Mouse (Mus musculus) forebrain, embryonic 14.5 days (tissue): ENCODE results near the gene Nfkbie. TPM values are rescaled to one million over a fixed set of nuclear protein-coding genes. Genes with fewer than 3 reads are reported as not detected.

Experiments used
- ATAC-seq: fragments of 200-750 bp; cut with Nextera tagmentation; 2 replicates; pipeline ENCODE4 v1.8.0; 2017; ENCODE audit warnings: mild to moderate bottlenecking, moderate library complexity
- DNase-seq: peaks from one replicate; pipeline ENCODE4 v3.0.0-alpha.2; 2015; ENCODE audit warnings: low spot score
- H3K27ac ChIP-seq: fragments of 300-500 bp; sonication (generic); 2 replicates; pipeline ENCODE4 v1.5.1; 2014; ENCODE audit warnings: low read depth, mild to moderate bottlenecking, control low read depth, low read length, moderate library complexity
- H3K27me3 ChIP-seq: fragments of 300-500 bp; sonication (generic); replicated peaks from 2 replicates; pipeline ENCODE4 v1.6.1; 2014; ENCODE audit warnings: low read length, control low read depth, mixed read lengths; ENCODE audit not compliant: control insufficient read depth, insufficient read depth
- H3K36me3 ChIP-seq: fragments of 300-500 bp; sonication (generic); 2 replicates; pipeline ENCODE4 v1.6.1; 2014; ENCODE audit warnings: low read length, control low read depth; ENCODE audit not compliant: control insufficient read depth, insufficient read depth
- H3K4me1 ChIP-seq: fragments of 300-500 bp; sonication (generic); 2 replicates; pipeline ENCODE4 v1.6.1; 2014; ENCODE audit warnings: antibody characterized with exemption, low read length, control low read depth; ENCODE audit not compliant: control insufficient read depth, insufficient read depth
- H3K4me2 ChIP-seq: fragments of 300-500 bp; sonication (generic); 2 replicates; pipeline ENCODE4 v1.6.1; 2014; ENCODE audit warnings: mild to moderate bottlenecking, control low read depth, low read length
- H3K4me3 ChIP-seq: fragments of 300-500 bp; sonication (generic); 2 replicates; pipeline ENCODE4 v1.5.1; 2014; ENCODE audit warnings: low read depth, low read length, control low read depth
- H3K9ac ChIP-seq: fragments of 300-500 bp; sonication (generic); 2 replicates; pipeline ENCODE4 v1.6.1; 2014; ENCODE audit warnings: mild to moderate bottlenecking, low read length, control low read depth, moderate library complexity
- H3K9me3 ChIP-seq: fragments of 300-500 bp; sonication (generic); replicated peaks from 2 replicates; pipeline ENCODE4 v1.6.1; 2016; ENCODE audit warnings: low read length, control low read depth, mixed read lengths; ENCODE audit not compliant: control insufficient read depth
- WGBS: fragments of 180-500 bp; shearing (Covaris S2); extraction: QIAGEN DNeasy Blood & Tissue Kit; methylation state at CpG from one replicate; pipeline ENCODE4 v1.1.7; 2014; 5-methylcytosine and 5-hydroxymethylcytosine counted together
- polyA plus RNA-seq: library from polyadenylated mRNA; unstranded; fragments of >200 nt; fragmentation: Nextera tagmentation; extraction: Ambion mirVana; gene quantifications from 2 replicates; pipeline ENCODE4 v1.2.1, GENCODE M21; 2014

The Nfkbie gene
- polyA plus RNA-seq, 1 experiment from 2014 or later = 4.1 TPM

GRCm38 (mm10) chr17:45536264-45536663 lies 19.2 kb upstream of the Nfkbie start:
- no peaks in the 10 kb centered on the region for H3K36me3 ChIP-seq
- H3K27me3 ChIP-seq = peaks cover 3% of the 10 kb centered on the region; the same call in 1 of the 2 replicates
- H3K4me3 ChIP-seq = no peak overlapping the region
- 11% methylated on average over 5 of the region's 5 CpGs for WGBS
- no peak overlapping the region for H3K27ac ChIP-seq
- DNase-seq = no peak
- peak overlapping the region; percentile 25; the same call in 1 of the 2 replicates for H3K9ac ChIP-seq
- no peaks in the 10 kb centered on the region for H3K4me1 ChIP-seq
- no peaks in the 10 kb centered on the region for H3K9me3 ChIP-seq
- 0 out of 2 replicates have a peak, but pooled peaks have one; percentile 45 for ATAC-seq
- no peak overlapping the region for H3K4me2 ChIP-seq

- Histone ChIP-seq H3K9ac (no peak overlapping the region), H3K4me3 (no peak overlapping the region), H3K9me3 (no peaks in the 10 kb centered on the region), H3K36me3 (peaks cover 4% of the 10 kb centered on the region), H3K27me3 (peaks cover 3% of the 10 kb centered on the region; the same call in 1 of the 2 replicates), H3K4me1 (no peaks in the 10 kb centered on the region), H3K27ac (no peak overlapping the region), H3K4me2 (no peak overlapping the region)
- WGBS = 58% methylated on average over 4 of the region's 4 CpGs
- ATAC-seq = no peak
- DNase-seq = no peak
Measured at GRCm38 (mm10) chr17:45538394-45538793, 17.1 kb upstream of the Nfkbie start.

- Histone ChIP-seq H3K9ac (no peak overlapping the region), H3K27ac (no peak overlapping the region), H3K4me3 (no peak overlapping the region), H3K4me1 (peaks cover 11% of the 10 kb centered on the region), H3K4me2 (no peak overlapping the region), H3K9me3 (no peaks in the 10 kb centered on the region), H3K36me3 (peaks cover 17% of the 10 kb centered on the region), H3K27me3 (peaks cover 5% of the 10 kb centered on the region; the same call in 1 of the 2 replicates)
- ATAC-seq (no peak), DNase-seq (no peak)
- 78% methylated on average over 21 of the region's 21 CpGs for WGBS
Measured at GRCm38 (mm10) chr17:45539664-45540063, 15.8 kb upstream of the Nfkbie start.

GRCm38 (mm10) chr17:45542129-45542528 lies 13.4 kb upstream of the Nfkbie start:
- no peaks in the 10 kb centered on the region for H3K9me3 ChIP-seq
- H3K4me3 ChIP-seq = no peak overlapping the region
- no peak overlapping the region for H3K27ac ChIP-seq
- no peak overlapping the region for H3K9ac ChIP-seq
- 36% methylated on average over 6 of the region's 6 CpGs for WGBS
- H3K36me3 ChIP-seq = peaks cover 42% of the 10 kb centered on the region
- ATAC-seq = no peak
- H3K27me3 ChIP-seq = peaks cover 27% of the 10 kb centered on the region
- peaks cover 26% of the 10 kb centered on the region for H3K4me1 ChIP-seq
- no peak for DNase-seq
- no peak overlapping the region for H3K4me2 ChIP-seq

- H3K4me2 ChIP-seq = no peak overlapping the region
- peaks cover 42% of the 10 kb centered on the region for H3K36me3 ChIP-seq
- no peak for ATAC-seq
- peaks cover 27% of the 10 kb centered on the region for H3K27me3 ChIP-seq
- no peaks in the 10 kb centered on the region for H3K9me3 ChIP-seq
- no peak overlapping the region for H3K4me3 ChIP-seq
- H3K4me1 ChIP-seq = peaks cover 27% of the 10 kb centered on the region
- H3K27ac ChIP-seq = no peak overlapping the region
- 80% methylated on average over 2 of the region's 2 CpGs for WGBS
- H3K9ac ChIP-seq = no peak overlapping the region
- DNase-seq = no peak
Measured at GRCm38 (mm10) chr17:45542705-45543104, 12.8 kb upstream of the Nfkbie start.

GRCm38 (mm10) chr17:45543115-45543514 lies 12.4 kb upstream of the Nfkbie start:
- Histone ChIP-seq H3K27me3 (peaks cover 27% of the 10 kb centered on the region), H3K9me3 (no peaks in the 10 kb centered on the region)
- WGBS = 25% methylated on average over 1 of the region's 1 CpGs

GRCm38 (mm10) chr17:45544001-45544872 lies 11.3 kb upstream of the Nfkbie start:
- peaks cover 31% of the 10 kb centered on the region for H3K4me1 ChIP-seq
- H3K27ac ChIP-seq = peak overlapping the region; percentile 52; the same call in 1 of the 2 replicates
- H3K9ac ChIP-seq = peak overlapping the region; percentile 17; the same call in 1 of the 2 replicates
- DNase-seq (peak; percentile 61), ATAC-seq (no peak)
- peaks cover 27% of the 10 kb centered on the region for H3K27me3 ChIP-seq
- H3K4me3 ChIP-seq = no peak overlapping the region
- WGBS = 5% methylated on average over 24 of the region's 24 CpGs
- peak overlapping the region; percentile 30; the same call in 1 of the 2 replicates for H3K4me2 ChIP-seq
- peaks cover 42% of the 10 kb centered on the region for H3K36me3 ChIP-seq
- no peaks in the 10 kb centered on the region for H3K9me3 ChIP-seq

More at GRCm38 (mm10) chr17:45543115-45543514, 12.4 kb upstream of the Nfkbie start:
- Histone ChIP-seq H3K9ac (no peak overlapping the region; the same call in 1 of the 2 replicates), H3K36me3 (peaks cover 42% of the 10 kb centered on the region), H3K27ac (no peak overlapping the region), H3K4me2 (no peak overlapping the region), H3K4me1 (peaks cover 28% of the 10 kb centered on the region), H3K4me3 (no peak overlapping the region)
- DNase-seq (no peak), ATAC-seq (no peak)

GRCm38 (mm10) chr17:45544873-45545277 lies 10.6 kb upstream of the Nfkbie start:
- 5% methylated on average over 39 of the region's 46 CpGs for WGBS
- peaks cover 27% of the 10 kb centered on the region for H3K27me3 ChIP-seq
- H3K9ac ChIP-seq = peak overlapping the region; percentile 41; the same call in 1 of the 2 replicates
- no peaks in the 10 kb centered on the region for H3K9me3 ChIP-seq
- peak overlapping the region; percentile 30 for H3K4me2 ChIP-seq
- H3K36me3 ChIP-seq = peaks cover 42% of the 10 kb centered on the region
- H3K4me3 ChIP-seq = no peak overlapping the region
- no peak for ATAC-seq
- no peak for DNase-seq
- no peak overlapping the region; the same call in 1 of the 2 replicates for H3K27ac ChIP-seq
- H3K4me1 ChIP-seq = peaks cover 31% of the 10 kb centered on the region
